Mouse (Mus musculus) embryonic facial prominence, embryonic 12.5 days (tissue): ENCODE results near the gene Il6st. TPM values are rescaled to one million over a fixed set of nuclear protein-coding genes. Genes with fewer than 3 reads are reported as not detected.

Source experiments
- ATAC-seq: fragments of 200-750 bp; cut with Nextera tagmentation; 2 replicates; pipeline ENCODE4 v1.8.0; 2017; ENCODE audit not compliant: insufficient number of reproducible peaks, insufficient read depth, low FRiP score, low TSS enrichment
- H3K27ac ChIP-seq: fragments of 300-500 bp; sonication (generic); 2 replicates; pipeline ENCODE4 v1.5.1; 2016; ENCODE audit warnings: mild to moderate bottlenecking
- H3K27me3 ChIP-seq: fragments of 300-500 bp; sonication (generic); 2 replicates; pipeline ENCODE4 v1.6.1; 2016; ENCODE audit warnings: mild to moderate bottlenecking, moderate library complexity
- H3K36me3 ChIP-seq: fragments of 300-500 bp; sonication (generic); 2 replicates; pipeline ENCODE4 v1.6.1; 2016; ENCODE audit warnings: mild to moderate bottlenecking
- H3K4me1 ChIP-seq: fragments of 300-500 bp; sonication (generic); 2 replicates; pipeline ENCODE4 v1.6.1; 2016
- H3K4me2 ChIP-seq: fragments of 300-500 bp; sonication (generic); replicated peaks from 2 replicates; pipeline ENCODE4 v1.6.1; 2016; ENCODE audit warnings: mild to moderate bottlenecking, moderate library complexity
- H3K4me3 ChIP-seq: fragments of 300-500 bp; sonication (generic); 2 replicates; pipeline ENCODE4 v1.5.1; 2016; ENCODE audit warnings: mild to moderate bottlenecking
- H3K9ac ChIP-seq: fragments of 300-500 bp; sonication (generic); 2 replicates; pipeline ENCODE4 v1.6.1; 2016; ENCODE audit warnings: mild to moderate bottlenecking, moderate library complexity
- H3K9me3 ChIP-seq: fragments of 300-500 bp; sonication (generic); 2 replicates; pipeline ENCODE4 v1.6.1; 2016; ENCODE audit warnings: mild to moderate bottlenecking, moderate library complexity
- WGBS: fragments of 180-500 bp; shearing (Covaris S2); methylation state at CpG from one replicate; pipeline ENCODE4 v1.1.7; 2016; 5-methylcytosine and 5-hydroxymethylcytosine counted together
- polyA plus RNA-seq: library from polyadenylated mRNA; unstranded; fragments of >200 nt; fragmentation: Nextera tagmentation; extraction: Ambion mirVana; gene quantifications from 2 replicates; pipeline ENCODE4 v1.2.1, GENCODE M21; 2016

The Il6st gene
- polyA plus RNA-seq, 1 experiment from 2014 or later = 45.9 TPM

DNA sequence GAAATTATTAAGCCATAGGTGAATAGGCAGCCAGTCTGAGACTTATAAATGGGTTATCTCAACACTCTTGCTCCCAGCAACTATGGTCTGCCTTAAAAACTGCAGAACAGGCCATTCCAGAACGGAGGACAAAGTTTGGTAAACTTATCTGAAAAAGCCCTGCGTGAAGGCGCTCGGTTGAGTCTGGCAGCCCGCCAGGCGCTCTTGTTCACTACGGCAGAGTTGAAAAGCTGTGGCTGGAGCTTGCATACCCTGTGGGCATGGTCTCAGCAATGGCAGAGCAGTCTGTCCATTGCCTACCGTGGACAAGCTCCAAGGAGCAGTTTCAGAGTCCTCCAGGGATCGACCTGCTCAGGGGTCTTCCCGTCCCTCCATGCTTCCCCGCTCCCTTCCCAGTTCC lies 47.4 kb downstream of the Il6st start:
- Histone ChIP-seq H3K9ac (no peak overlapping the region), H3K4me2 (no peak overlapping the region), H3K4me1 (no peaks in the 10 kb centered on the region), H3K27ac (no peak overlapping the region), H3K9me3 (no peaks in the 10 kb centered on the region), H3K27me3 (no peaks in the 10 kb centered on the region), H3K4me3 (no peak overlapping the region), H3K36me3 (peaks cover 14% of the 10 kb centered on the region)
- ATAC-seq = no peak
- 83% methylated on average over 11 of the region's 11 CpGs for WGBS

GRCm38 (mm10) chr13:112511810-112512209 lies 47.9 kb downstream of the Il6st start:
- no peaks in the 10 kb centered on the region for H3K27me3 ChIP-seq
- no peak overlapping the region for H3K4me3 ChIP-seq
- H3K27ac ChIP-seq = no peak overlapping the region
- H3K36me3 ChIP-seq = peaks cover 11% of the 10 kb centered on the region; the same call in 1 of the 2 replicates
- 90% methylated on average over 7 of the region's 7 CpGs for WGBS
- ATAC-seq = no peak
- no peaks in the 10 kb centered on the region for H3K4me1 ChIP-seq
- no peak overlapping the region for H3K4me2 ChIP-seq
- no peak overlapping the region for H3K9ac ChIP-seq
- H3K9me3 ChIP-seq = no peaks in the 10 kb centered on the region

DNA sequence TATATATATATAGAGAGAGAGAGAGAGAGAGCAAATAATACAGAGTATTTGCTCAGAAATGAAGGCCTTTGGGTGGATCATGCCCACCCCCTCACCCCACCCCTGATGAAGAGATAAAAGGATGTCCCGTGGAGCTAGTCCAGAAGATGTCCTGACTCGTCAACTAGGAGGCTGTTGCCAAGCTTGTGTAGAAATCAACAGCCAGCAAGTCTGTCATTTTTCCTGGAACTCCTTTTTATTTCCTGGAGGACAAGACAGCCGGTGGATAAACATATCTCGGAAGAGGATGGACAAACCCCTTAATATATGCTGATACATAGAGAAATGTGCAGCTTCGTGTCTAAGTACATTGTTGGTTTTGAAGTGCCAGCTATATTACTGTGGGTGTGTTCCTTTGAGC lies 49.0 kb downstream of the Il6st start:
- 90% methylated on average over 5 of the region's 5 CpGs for WGBS
- no peak overlapping the region for H3K9ac ChIP-seq
- peaks cover 4% of the 10 kb centered on the region for H3K9me3 ChIP-seq
- no peaks in the 10 kb centered on the region for H3K27me3 ChIP-seq
- H3K36me3 ChIP-seq = peaks cover 4% of the 10 kb centered on the region; the same call in 1 of the 2 replicates
- no peaks in the 10 kb centered on the region for H3K4me1 ChIP-seq
- no peak for ATAC-seq
- H3K4me2 ChIP-seq = no peak overlapping the region
- no peak overlapping the region for H3K27ac ChIP-seq
- H3K4me3 ChIP-seq = no peak overlapping the region

- no peak overlapping the region for H3K9ac ChIP-seq
Measured at GRCm38 (mm10) chr13:112514546-112514945, 50.7 kb downstream of the Il6st start.

GRCm38 (mm10) chr13:112522261-112522660 lies 58.4 kb downstream of the Il6st start:
- Histone ChIP-seq H3K4me3 (no peak overlapping the region), H3K4me1 (no peaks in the 10 kb centered on the region), H3K4me2 (no peak overlapping the region), H3K9ac (no peak overlapping the region), H3K27ac (no peak overlapping the region), H3K27me3 (no peaks in the 10 kb centered on the region), H3K9me3 (peaks cover 11% of the 10 kb centered on the region), H3K36me3 (no peaks in the 10 kb centered on the region)
- ATAC-seq = no peak
- WGBS = 54% methylated on average over 6 of the region's 6 CpGs

More at GRCm38 (mm10) chr13:112514546-112514945, 50.7 kb downstream of the Il6st start:
- no peak for ATAC-seq
- Histone ChIP-seq H3K4me3 (no peak overlapping the region), H3K4me1 (no peaks in the 10 kb centered on the region), H3K27me3 (no peaks in the 10 kb centered on the region), H3K36me3 (no peaks in the 10 kb centered on the region), H3K9me3 (peaks cover 11% of the 10 kb centered on the region), H3K4me2 (no peak overlapping the region), H3K27ac (no peak overlapping the region)
- 76% methylated on average over 1 of the region's 1 CpGs for WGBS

DNA sequence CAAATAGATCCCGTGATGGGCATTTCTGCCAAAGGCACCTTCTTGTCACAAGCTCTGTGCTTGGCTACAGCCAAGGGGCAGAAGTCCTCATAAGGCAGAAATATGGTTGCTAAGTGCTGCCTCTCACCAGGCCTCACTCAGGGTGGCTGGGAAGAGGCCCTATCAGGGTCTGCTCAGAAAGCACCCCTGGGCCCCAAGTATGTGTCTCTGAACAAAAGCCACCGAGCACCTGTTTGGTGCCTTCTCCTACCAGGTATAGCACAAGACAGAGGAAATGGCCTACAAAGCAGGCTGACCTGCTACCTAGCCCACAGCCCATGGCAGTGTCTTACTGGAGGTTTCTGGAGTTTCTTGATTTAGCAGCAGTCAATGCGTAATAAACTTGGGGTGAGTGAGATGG lies 59.0 kb downstream of the Il6st start:
- no peak overlapping the region for H3K4me3 ChIP-seq
- no peaks in the 10 kb centered on the region for H3K27me3 ChIP-seq
- no peak overlapping the region for H3K27ac ChIP-seq
- no peak overlapping the region for H3K9ac ChIP-seq
- no peak for ATAC-seq
- no peaks in the 10 kb centered on the region for H3K4me1 ChIP-seq
- no peak overlapping the region for H3K4me2 ChIP-seq
- 87% methylated on average over 3 of the region's 3 CpGs for WGBS
- H3K9me3 ChIP-seq = peaks cover 6% of the 10 kb centered on the region
- no peaks in the 10 kb centered on the region for H3K36me3 ChIP-seq

- WGBS = 83% methylated on average over 10 of the region's 10 CpGs
- no peaks in the 10 kb centered on the region for H3K27me3 ChIP-seq
- no peak for ATAC-seq
- H3K27ac ChIP-seq = no peak overlapping the region
- H3K9ac ChIP-seq = no peak overlapping the region
- no peak overlapping the region for H3K4me3 ChIP-seq
- H3K9me3 ChIP-seq = peaks cover 2% of the 10 kb centered on the region
- H3K36me3 ChIP-seq = no peaks in the 10 kb centered on the region
- H3K4me2 ChIP-seq = no peak overlapping the region
- H3K4me1 ChIP-seq = no peaks in the 10 kb centered on the region
Measured at GRCm38 (mm10) chr13:112523346-112523970, 59.6 kb downstream of the Il6st start.

GRCm38 (mm10) chr13:112527186-112527585 lies 63.3 kb downstream of the Il6st start:
- Histone ChIP-seq H3K4me3 (no peak overlapping the region), H3K36me3 (no peaks in the 10 kb centered on the region), H3K4me1 (no peaks in the 10 kb centered on the region), H3K27me3 (no peaks in the 10 kb centered on the region), H3K4me2 (no peak overlapping the region), H3K27ac (no peak overlapping the region), H3K9ac (no peak overlapping the region), H3K9me3 (no peaks in the 10 kb centered on the region)
- 44% methylated on average over 1 of the region's 1 CpGs for WGBS
- ATAC-seq = no peak

DNA sequence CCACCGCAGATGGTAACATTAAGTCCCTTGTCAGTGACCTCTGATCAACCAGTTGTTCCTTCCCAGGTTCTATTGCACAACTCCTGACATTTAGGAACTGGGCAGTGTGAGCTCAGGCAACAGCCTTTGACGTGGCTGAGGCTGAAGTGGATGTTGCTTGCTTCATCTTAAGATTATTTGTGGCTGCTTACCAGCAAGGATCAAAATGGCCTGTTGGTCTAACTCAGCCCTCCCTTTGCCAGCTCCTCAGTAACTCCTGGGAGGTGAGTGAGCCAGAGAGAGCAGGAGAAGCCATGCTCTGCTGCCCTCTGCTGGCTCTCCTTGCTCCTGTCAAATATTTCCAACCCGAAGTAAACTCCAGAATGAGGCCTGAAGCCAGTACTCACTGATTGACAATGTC lies 66.0 kb downstream of the Il6st start:
- Histone ChIP-seq H3K4me1 (no peaks in the 10 kb centered on the region), H3K4me2 (no peak overlapping the region), H3K9me3 (no peaks in the 10 kb centered on the region), H3K27ac (no peak overlapping the region), H3K36me3 (no peaks in the 10 kb centered on the region), H3K9ac (no peak overlapping the region), H3K27me3 (no peaks in the 10 kb centered on the region), H3K4me3 (no peak overlapping the region)
- no peak for ATAC-seq
- WGBS = 35% methylated on average over 3 of the region's 3 CpGs

GRCm38 (mm10) chr13:112532235-112532634 lies 68.4 kb downstream of the Il6st start:
- H3K4me3 ChIP-seq = no peak overlapping the region
- no peak overlapping the region for H3K9ac ChIP-seq
- no peak overlapping the region for H3K4me2 ChIP-seq
- H3K36me3 ChIP-seq = no peaks in the 10 kb centered on the region
- H3K27me3 ChIP-seq = no peaks in the 10 kb centered on the region
- no peak overlapping the region for H3K27ac ChIP-seq
- H3K9me3 ChIP-seq = no peaks in the 10 kb centered on the region
- no peak for ATAC-seq
- 84% methylated on average over 6 of the region's 6 CpGs for WGBS
- H3K4me1 ChIP-seq = no peaks in the 10 kb centered on the region

GRCm38 (mm10) chr13:112533556-112533955 lies 69.7 kb downstream of the Il6st start:
- Histone ChIP-seq H3K4me3 (no peak overlapping the region), H3K27ac (no peak overlapping the region), H3K4me1 (no peaks in the 10 kb centered on the region), H3K4me2 (no peak overlapping the region), H3K27me3 (no peaks in the 10 kb centered on the region), H3K9ac (no peak overlapping the region), H3K9me3 (no peaks in the 10 kb centered on the region), H3K36me3 (no peaks in the 10 kb centered on the region)
- ATAC-seq = no peak
- 63% methylated on average over 9 of the region's 9 CpGs for WGBS

GRCm38 (mm10) chr13:112536611-112537010 lies 72.7 kb downstream of the Il6st start:
- Histone ChIP-seq H3K9me3 (no peaks in the 10 kb centered on the region), H3K4me3 (no peak overlapping the region), H3K27ac (no peak overlapping the region), H3K27me3 (no peaks in the 10 kb centered on the region), H3K4me2 (no peak overlapping the region), H3K36me3 (no peaks in the 10 kb centered on the region), H3K9ac (no peak overlapping the region), H3K4me1 (no peaks in the 10 kb centered on the region)
- 73% methylated on average over 4 of the region's 4 CpGs for WGBS
- ATAC-seq = no peak
